Mouse (Mus musculus): Measurements from ENCODE around the gene Rexo1.

GRCm38 (mm10) chr10:80533704-80534103, 27.7 kb downstream of the Rexo1 start:
- TF ChIP-seq CTCF (IDR thresholded peaks at IDR 0.05; ENCODE audit: borderline replicate concordance, control insufficient read depth, extremely low read depth, insufficient read depth, low read length, poor library complexity), result no peak
- no peak for TF ChIP-seq POLR2A (IDR thresholded peaks at IDR 0.05; ENCODE audit: control insufficient read depth, extremely low read depth, insufficient read depth, low read length, poor library complexity)
